Comparison of ENCODE assay signal across 11 mouse cellular contexts in genomic region chr14:48624596-48625330, GRCm38 (mm10). TPM values are rescaled to one million over a fixed set of nuclear protein-coding genes. Genes with fewer than 3 reads are reported as not detected.
DNase-seq lines count a peak whose midpoint lies in the region; ATAC-seq lines count a peak whose summit lies in the region.
"Had no signal": no experiment of that assay in that cellular context is flagged by ENCODE, and none has a peak within 500 bp of the region (broad histone marks: within the 10 kb centered on the region; RNA-seq: fewer than 3 reads in every experiment).

No protein-coding gene starts in this region.

- H3K9me3 ChIP-seq in forebrain, embryonic 15.5 days = no peaks in the 10 kb centered on the region
- H3K9me3 ChIP-seq in forebrain, embryonic 11.5 days (ENCODE audit: control insufficient read depth, low read length) = no peaks in the 10 kb centered on the region
- H3K9me3 ChIP-seq in midbrain, embryonic 14.5 days (ENCODE audit: control insufficient read depth, low read length) = no peaks in the 10 kb centered on the region
- H3K9me3 ChIP-seq in midbrain, embryonic 10.5 days (replicated peaks) = no peaks in the 10 kb centered on the region
- H3K9me3 ChIP-seq: lung, embryonic 15.5 days had no signal

- H3K36me3 ChIP-seq in forebrain, embryonic 15.5 days = no peaks in the 10 kb centered on the region
- H3K36me3 ChIP-seq in forebrain, embryonic 11.5 days (ENCODE audit: control insufficient read depth, insufficient read depth, low read length) = no peaks in the 10 kb centered on the region
- H3K36me3 ChIP-seq in midbrain, embryonic 14.5 days (ENCODE audit: control insufficient read depth, insufficient read depth, low read length) = no peaks in the 10 kb centered on the region
- H3K36me3 ChIP-seq in midbrain, embryonic 10.5 days = no peaks in the 10 kb centered on the region
- H3K36me3 ChIP-seq: lung, embryonic 15.5 days had no signal

- no peak overlapping the region for H3K4me2 ChIP-seq in forebrain, embryonic 15.5 days (replicated peaks)
- no peak overlapping the region for H3K4me2 ChIP-seq in forebrain, embryonic 11.5 days (ENCODE audit: low read depth, low read length, severe bottlenecking)
- no peak overlapping the region for H3K4me2 ChIP-seq in midbrain, embryonic 14.5 days (ENCODE audit: low read length)
- H3K4me2 ChIP-seq: lung, embryonic 15.5 days had no signal

- no peak overlapping the region for H3K27ac ChIP-seq in forebrain, embryonic 15.5 days (replicated peaks)
- no peak overlapping the region for H3K27ac ChIP-seq in forebrain, embryonic 11.5 days (ENCODE audit: low read depth, low read length)
- H3K27ac ChIP-seq in midbrain, embryonic 14.5 days (replicated peaks; ENCODE audit: low read depth, low read length) = no peak overlapping the region
- no peak overlapping the region for H3K27ac ChIP-seq in midbrain, embryonic 10.5 days (replicated peaks)
- H3K27ac ChIP-seq: lung, embryonic 15.5 days had no signal

- ATAC-seq in forebrain, embryonic 15.5 days (replicated peaks) = peak; percentile 51
- ATAC-seq in forebrain, embryonic 11.5 days (replicated peaks; ENCODE audit: low FRiP score) = no peak
- ATAC-seq in midbrain, embryonic 14.5 days (ENCODE audit: low FRiP score, low TSS enrichment) = no peak

- H3K4me3 ChIP-seq in forebrain, embryonic 15.5 days = no peak overlapping the region
- H3K4me3 ChIP-seq in forebrain, embryonic 11.5 days (ENCODE audit: low read depth, low read length) = no peak overlapping the region
- no peak overlapping the region for H3K4me3 ChIP-seq in midbrain, embryonic 14.5 days (replicated peaks; ENCODE audit: low read depth, low read length)
- H3K4me3 ChIP-seq in midbrain, embryonic 10.5 days = no peak overlapping the region
- H3K4me3 ChIP-seq: lung, embryonic 15.5 days had no signal

- DNase-seq in forebrain, embryonic 11.5 days (ENCODE audit: low spot score) = no peak
- peak; percentile 47 for DNase-seq in midbrain, embryonic 14.5 days
- no peak for DNase-seq in midbrain, embryonic 10.5 days (ENCODE audit: low spot score)
- peak; percentile 6 to 32 for DNase-seq in heart, adult 9 months (ENCODE audit: low spot score in 2 of 2)
- DNase-seq in retina, postnatal 1 day = peak; percentile 82
- no peak for DNase-seq in thymus, postnatal 36 days
- no peak for DNase-seq in spleen, adult 18-20 months

- H3K4me1 ChIP-seq in forebrain, embryonic 15.5 days = peaks cover 15% of the 10 kb centered on the region
- H3K4me1 ChIP-seq in forebrain, embryonic 11.5 days (replicated peaks; ENCODE audit: control insufficient read depth, insufficient read depth, low read length) = no peaks in the 10 kb centered on the region
- no peaks in the 10 kb centered on the region; the same call in 1 of the 2 replicates for H3K4me1 ChIP-seq in midbrain, embryonic 14.5 days (ENCODE audit: control insufficient read depth, insufficient read depth, low read length)
- H3K4me1 ChIP-seq in midbrain, embryonic 10.5 days = 0 out of 2 replicates have a peak, but pooled peaks cover 3% of the 10 kb centered on the region

- H3K27me3 ChIP-seq in forebrain, embryonic 15.5 days = no peaks in the 10 kb centered on the region
- no peaks in the 10 kb centered on the region for H3K27me3 ChIP-seq in forebrain, embryonic 11.5 days (ENCODE audit: control insufficient read depth, insufficient read depth, low read length)
- no peaks in the 10 kb centered on the region for H3K27me3 ChIP-seq in midbrain, embryonic 14.5 days (ENCODE audit: control insufficient read depth, insufficient read depth, low read length)
- no peaks in the 10 kb centered on the region for H3K27me3 ChIP-seq in midbrain, embryonic 10.5 days (ENCODE audit: low read depth, poor library complexity, severe bottlenecking)
- H3K27me3 ChIP-seq: lung, embryonic 15.5 days had no signal

- 34% methylated on average over 9 of the region's 9 CpGs for WGBS in forebrain, embryonic 15.5 days
- 81% methylated on average over 9 of the region's 9 CpGs for WGBS in forebrain, embryonic 11.5 days
- 78% methylated on average over 9 of the region's 9 CpGs for WGBS in midbrain, embryonic 14.5 days
- 89% methylated on average over 9 of the region's 9 CpGs for WGBS in midbrain, embryonic 10.5 days

- no peak overlapping the region for H3K9ac ChIP-seq in forebrain, embryonic 15.5 days (replicated peaks)
- no peak overlapping the region for H3K9ac ChIP-seq in forebrain, embryonic 11.5 days (ENCODE audit: low read length)
- H3K9ac ChIP-seq in midbrain, embryonic 14.5 days (replicated peaks; ENCODE audit: low read length) = no peak overlapping the region
- H3K9ac ChIP-seq: lung, embryonic 15.5 days had no signal

RNA-seq across cellular contexts. Expression of gene Otx2, which starts 48.9 kb away (rescaled TPM):
- polyA plus RNA-seq in forebrain, embryonic 15.5 days (2015; fragmentation: Nextera tagmentation; extraction: Ambion mirVana) = 10.7 and 18.8 TPM in 2 replicates
- 73.3 and 78.7 TPM in 2 replicates for polyA plus RNA-seq in forebrain, embryonic 11.5 days (2014; fragmentation: Nextera tagmentation; extraction: Ambion mirVana)
- 103 and 129 TPM in 2 replicates for polyA plus RNA-seq in midbrain, embryonic 14.5 days (2014; fragmentation: Nextera tagmentation; extraction: Ambion mirVana)
- 149 and 169 TPM in 2 replicates for polyA plus RNA-seq in midbrain, embryonic 10.5 days (2016; fragmentation: Nextera tagmentation; extraction: Ambion mirVana)
- polyA plus RNA-seq: large intestine, adult 2 months; lung, embryonic 15.5 days; neural tube, embryonic 14.5 days had no signal

Comparison
In these comparisons a context has a peak if more than half of its experiments do, and no peak if none do; other contexts are left out.
1. DNase-seq: peak in midbrain, embryonic 14.5 days (single experiment), heart, adult 9 months (2 of 2) and retina, postnatal 1 day (single experiment); none in forebrain, embryonic 11.5 days (single experiment), midbrain, embryonic 10.5 days (single experiment), thymus, postnatal 36 days (0 of 2) and spleen, adult 18-20 months (0 of 2).